In the genomic region with DNA sequence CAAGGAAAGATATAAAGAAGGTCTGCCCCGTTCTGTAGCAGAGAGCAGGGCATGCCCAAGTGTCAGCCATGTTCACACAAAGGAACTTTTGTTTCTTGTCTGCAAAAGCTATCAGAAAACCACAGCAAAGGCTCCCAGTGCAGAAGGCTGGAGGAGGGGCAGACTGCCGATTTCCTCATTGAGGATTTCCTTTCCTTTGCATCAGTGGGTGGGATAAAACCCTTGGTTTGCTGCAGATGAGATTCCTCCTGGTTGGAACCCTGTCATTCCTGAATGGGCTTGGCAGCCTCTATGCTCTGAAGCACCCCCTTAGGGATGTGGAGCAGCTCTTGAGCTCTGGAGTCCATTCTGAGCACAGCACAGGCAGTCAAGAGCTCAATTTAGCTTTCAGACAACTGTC, we compare ENCODE assay signal across 10 mouse cellular contexts.
A peak's percentile ranks its signal among the peaks of the same experiment; 100 is the strongest.
DNase-seq lines count a peak whose midpoint lies in the region; ATAC-seq and TF ChIP-seq lines count a peak whose summit lies in the region.
"Had no signal": no experiment of that assay in that cellular context is flagged by ENCODE, and none has a peak within 500 bp of the region (broad histone marks: within the 10 kb centered on the region; RNA-seq: fewer than 3 reads in every experiment).

No protein-coding gene starts in this region.

- no peaks in the 10 kb centered on the region for H3K9me3 ChIP-seq in forebrain, embryonic 13.5 days (replicated peaks)
- H3K9me3 ChIP-seq in forebrain, embryonic 10.5 days = no peaks in the 10 kb centered on the region
- H3K9me3 ChIP-seq in embryonic facial prominence, embryonic 13.5 days = no peaks in the 10 kb centered on the region
- H3K9me3 ChIP-seq: liver, embryonic 15.5 days had no signal

- DNase-seq in forebrain, embryonic 10.5 days (ENCODE audit: extremely low spot score, low spot score) = no peak
- peak; percentile 11 to 37 for DNase-seq in layer of hippocampus, postnatal 10 days (ENCODE audit: low spot score in 2 of 2)
- DNase-seq in lung, postnatal 36 days = peak; percentile 53
- DNase-seq in cerebellum, postnatal 25 days = no peak
- DNase-seq in kidney, postnatal 25 days = no peak
- no peak for DNase-seq in cerebellum, adult 2 months

- no peaks in the 10 kb centered on the region for H3K36me3 ChIP-seq in forebrain, embryonic 13.5 days (ENCODE audit: poor library complexity, severe bottlenecking)
- no peaks in the 10 kb centered on the region for H3K36me3 ChIP-seq in forebrain, embryonic 10.5 days (replicated peaks)
- no peaks in the 10 kb centered on the region for H3K36me3 ChIP-seq in embryonic facial prominence, embryonic 13.5 days
- H3K36me3 ChIP-seq: liver, embryonic 15.5 days had no signal

- ATAC-seq in forebrain, embryonic 13.5 days = peak; percentile 36; the same call in 1 of the 2 replicates
- no peak for ATAC-seq in embryonic facial prominence, embryonic 13.5 days (ENCODE audit: insufficient number of reproducible peaks, insufficient read depth, low FRiP score, low TSS enrichment, low read depth)

- H3K4me3 ChIP-seq in forebrain, embryonic 13.5 days = no peak overlapping the region
- H3K4me3 ChIP-seq in forebrain, embryonic 10.5 days = no peak overlapping the region
- no peak overlapping the region for H3K4me3 ChIP-seq in embryonic facial prominence, embryonic 13.5 days
- H3K4me3 ChIP-seq in cerebellum, adult 2 months (replicated peaks; ENCODE audit: insufficient read depth, low read depth, low read length) = no peak overlapping the region
- H3K4me3 ChIP-seq: liver, embryonic 15.5 days had no signal

- H3K27ac ChIP-seq in forebrain, embryonic 13.5 days = no peak overlapping the region
- H3K27ac ChIP-seq in forebrain, embryonic 10.5 days = no peak overlapping the region
- H3K27ac ChIP-seq in embryonic facial prominence, embryonic 13.5 days = no peak overlapping the region
- H3K27ac ChIP-seq in cerebellum, adult 2 months (ENCODE audit: insufficient read depth, low read length) = no peak overlapping the region
- H3K27ac ChIP-seq: kidney, postnatal 0 days; liver, embryonic 15.5 days had no signal

- no peak overlapping the region for H3K9ac ChIP-seq in forebrain, embryonic 13.5 days
- no peak overlapping the region for H3K9ac ChIP-seq in embryonic facial prominence, embryonic 13.5 days
- H3K9ac ChIP-seq: liver, embryonic 15.5 days had no signal

- 4% methylated on average over 2 of the region's 2 CpGs for WGBS in forebrain, embryonic 13.5 days
- 25% methylated on average over 2 of the region's 2 CpGs for WGBS in forebrain, embryonic 10.5 days
- WGBS in embryonic facial prominence, embryonic 13.5 days = 15% methylated on average over 2 of the region's 2 CpGs
- 22% methylated on average over 2 of the region's 2 CpGs for WGBS in cerebellum, adult 2 months

- no peaks in the 10 kb centered on the region for H3K27me3 ChIP-seq in forebrain, embryonic 13.5 days
- H3K27me3 ChIP-seq in forebrain, embryonic 10.5 days (ENCODE audit: poor library complexity, severe bottlenecking) = no peaks in the 10 kb centered on the region
- no peaks in the 10 kb centered on the region for H3K27me3 ChIP-seq in embryonic facial prominence, embryonic 13.5 days
- H3K27me3 ChIP-seq in cerebellum, adult 2 months (ENCODE audit: control insufficient read depth, insufficient read depth, low read length) = no peaks in the 10 kb centered on the region
- H3K27me3 ChIP-seq: liver, embryonic 15.5 days had no signal

- no peak overlapping the region for H3K4me2 ChIP-seq in forebrain, embryonic 13.5 days
- H3K4me2 ChIP-seq in embryonic facial prominence, embryonic 13.5 days = peak overlapping the region; percentile 16; the same call in 1 of the 2 replicates
- H3K4me2 ChIP-seq: liver, embryonic 15.5 days had no signal

- peaks cover 16% of the 10 kb centered on the region for H3K4me1 ChIP-seq in forebrain, embryonic 13.5 days
- H3K4me1 ChIP-seq in forebrain, embryonic 10.5 days = peaks cover 9% of the 10 kb centered on the region
- H3K4me1 ChIP-seq in embryonic facial prominence, embryonic 13.5 days = peaks cover 8% of the 10 kb centered on the region
- H3K4me1 ChIP-seq in cerebellum, adult 2 months (ENCODE audit: control insufficient read depth, insufficient read depth, low read length) = no peaks in the 10 kb centered on the region
- H3K4me1 ChIP-seq: liver, embryonic 15.5 days had no signal

- no peak for TF ChIP-seq CTCF in cerebellum, adult 2 months (IDR thresholded peaks at IDR 0.05; ENCODE audit: borderline replicate concordance, insufficient read depth, low read depth, low read length)

- no peak for TF ChIP-seq POLR2A in cerebellum, adult 2 months (IDR thresholded peaks at IDR 0.05; ENCODE audit: borderline replicate concordance, insufficient read depth, low read length)

Comparison
In these comparisons a context has a peak if more than half of its experiments do, and no peak if none do; other contexts are left out.
1. DNase-seq: peak in layer of hippocampus, postnatal 10 days (2 of 2) and lung, postnatal 36 days (single experiment); none in forebrain, embryonic 10.5 days (single experiment), cerebellum, postnatal 25 days (0 of 2), kidney, postnatal 25 days (0 of 2) and cerebellum, adult 2 months (0 of 2).